12 mouse cellular contexts compared by ENCODE assay signal in genomic region chr10:70740095-70740494, GRCm38 (mm10).
A peak's percentile ranks its signal among the peaks of the same experiment; 100 is the strongest.
DNase-seq lines count a peak whose midpoint lies in the region; ATAC-seq and TF ChIP-seq lines count a peak whose summit lies in the region.
"Had no signal": no experiment of that assay in that cellular context is flagged by ENCODE, and none has a peak within 500 bp of the region (broad histone marks: within the 10 kb centered on the region; RNA-seq: fewer than 3 reads in every experiment).

No protein-coding gene starts in this region.

- peak overlapping the region; percentile 43; the same call in 1 of the 2 replicates for H3K27ac ChIP-seq in ES-E14 (ENCODE audit: insufficient read depth, low read depth, low read length, poor library complexity, severe bottlenecking)
- no peak overlapping the region for H3K27ac ChIP-seq in hindbrain, embryonic 11.5 days (ENCODE audit: low read depth, low read length)
- H3K27ac ChIP-seq in kidney, embryonic 14.5 days (ENCODE audit: low read depth, low read length), result no peak overlapping the region
- H3K27ac ChIP-seq: embryonic facial prominence, embryonic 15.5 days; liver, embryonic 12.5 days had no signal

- intact Hi-C loops in left cerebral cortex, postnatal 14 days (cut with DNase I), result no loop called here

- in situ Hi-C loops in ES-E14 (cut with MboI; ENCODE audit: low sequenced_read_pairs in 2 of 2, unreplicated experiment in 2 of 2), result no loop called here

- no peaks in the 10 kb centered on the region for H3K9me3 ChIP-seq in ES-E14 (ENCODE audit: control insufficient read depth, insufficient read depth, low read depth, low read length)
- H3K9me3 ChIP-seq in hindbrain, embryonic 11.5 days (ENCODE audit: control insufficient read depth, low read length), result no peaks in the 10 kb centered on the region
- no peaks in the 10 kb centered on the region for H3K9me3 ChIP-seq in kidney, embryonic 14.5 days (ENCODE audit: control insufficient read depth, low read length)
- H3K9me3 ChIP-seq: embryonic facial prominence, embryonic 15.5 days had no signal

- no peak overlapping the region for H3K4me2 ChIP-seq in hindbrain, embryonic 11.5 days (replicated peaks; ENCODE audit: low read depth, low read length)
- H3K4me2 ChIP-seq in kidney, embryonic 14.5 days (replicated peaks; ENCODE audit: low read depth, low read length), result no peak overlapping the region
- H3K4me2 ChIP-seq: embryonic facial prominence, embryonic 15.5 days; liver, embryonic 12.5 days had no signal

- ATAC-seq in frontal cortex, adult (ENCODE audit: low TSS enrichment), result 0 out of 2 replicates have a peak, but pooled peaks have one; percentile 24
- no peak for ATAC-seq in hindbrain, embryonic 11.5 days (ENCODE audit: low FRiP score)
- ATAC-seq in kidney, embryonic 14.5 days (ENCODE audit: low FRiP score, low TSS enrichment), result no peak
- ATAC-seq: inflammation-experienced regulatory T-cells, adult 6 months; liver, embryonic 12.5 days had no signal

- H3K4me1 ChIP-seq in ES-E14 (ENCODE audit: control insufficient read depth in 2 of 2, insufficient read depth in 2 of 2, low read length in 2 of 2, poor library complexity in 1 of 2), result peaks cover 0 to 5% of the 10 kb centered on the region in 2 experiments; a peak in 2 of 4 replicates
- H3K4me1 ChIP-seq in hindbrain, embryonic 11.5 days (replicated peaks; ENCODE audit: control insufficient read depth, insufficient read depth, low read length), result no peaks in the 10 kb centered on the region
- no peaks in the 10 kb centered on the region for H3K4me1 ChIP-seq in kidney, embryonic 14.5 days (ENCODE audit: control insufficient read depth, insufficient read depth, low read length)
- H3K4me1 ChIP-seq: embryonic facial prominence, embryonic 15.5 days; liver, embryonic 12.5 days had no signal

- no peaks in the 10 kb centered on the region for H3K36me3 ChIP-seq in ES-E14 (ENCODE audit: control insufficient read depth, insufficient read depth, low read length, poor library complexity, severe bottlenecking)
- H3K36me3 ChIP-seq in hindbrain, embryonic 11.5 days (ENCODE audit: control insufficient read depth, insufficient read depth, low read length), result no peaks in the 10 kb centered on the region
- no peaks in the 10 kb centered on the region for H3K36me3 ChIP-seq in kidney, embryonic 14.5 days (ENCODE audit: control insufficient read depth, insufficient read depth, low read length)
- H3K36me3 ChIP-seq: embryonic facial prominence, embryonic 15.5 days; liver, embryonic 12.5 days had no signal

- WGBS in hindbrain, embryonic 11.5 days, result 86% methylated on average over 4 of the region's 4 CpGs
- WGBS in kidney, embryonic 14.5 days, result 89% methylated on average over 4 of the region's 4 CpGs

- no peak overlapping the region for H3K4me3 ChIP-seq in ES-E14 (ENCODE audit: insufficient read depth in 1 of 2, low read depth in 1 of 2, low read length in 2 of 2, poor library complexity in 1 of 2, severe bottlenecking in 1 of 2)
- no peak overlapping the region for H3K4me3 ChIP-seq in hindbrain, embryonic 11.5 days (ENCODE audit: low read depth, low read length)
- H3K4me3 ChIP-seq in kidney, embryonic 14.5 days (ENCODE audit: low read length), result no peak overlapping the region
- H3K4me3 ChIP-seq: embryonic facial prominence, embryonic 15.5 days; liver, embryonic 12.5 days had no signal

- no peak for DNase-seq in frontal cortex, postnatal 10 days (ENCODE audit: low spot score in 2 of 2)
- peak; percentile 61 for DNase-seq in left cerebral cortex, adult 11 months (ENCODE audit: low spot score)
- DNase-seq in left cerebral cortex, postnatal 14 days (ENCODE audit: low spot score in 2 of 2), result no peak
- DNase-seq in ES-E14 (ENCODE audit: low read depth, low spot score), result no peak
- DNase-seq in adrenal gland, postnatal 36 days, result peak; percentile 57 to 71
- no peak for DNase-seq in hindbrain, embryonic 11.5 days (ENCODE audit: low spot score)
- DNase-seq: cerebellum, postnatal 10 days had no signal

- H3K9ac ChIP-seq in ES-E14 (ENCODE audit: insufficient read depth, low read depth, low read length, poor library complexity, severe bottlenecking), result no peak overlapping the region
- H3K9ac ChIP-seq in hindbrain, embryonic 11.5 days (ENCODE audit: low read depth, low read length), result no peak overlapping the region
- no peak overlapping the region for H3K9ac ChIP-seq in kidney, embryonic 14.5 days (ENCODE audit: low read depth, low read length)
- H3K9ac ChIP-seq: embryonic facial prominence, embryonic 15.5 days; liver, embryonic 12.5 days had no signal

- H3K27me3 ChIP-seq in hindbrain, embryonic 11.5 days (ENCODE audit: control insufficient read depth, insufficient read depth, low read length), result no peaks in the 10 kb centered on the region
- H3K27me3 ChIP-seq in kidney, embryonic 14.5 days (ENCODE audit: control insufficient read depth, insufficient read depth, low read length), result no peaks in the 10 kb centered on the region
- H3K27me3 ChIP-seq: embryonic facial prominence, embryonic 15.5 days; liver, embryonic 12.5 days had no signal

TF ChIP-seq in ES-E14, 5 proteins besides CTCF, POLR2A, EP300 and RAD21:
- TF ChIP-seq HCFC1 (IDR thresholded peaks at IDR 0.05; ENCODE audit: borderline replicate concordance, insufficient read depth, low read length) (no peak), MAFK (IDR thresholded peaks at IDR 0.05; ENCODE audit: insufficient read depth, low read depth, low read length) (no peak), ZNF384 (IDR thresholded peaks at IDR 0.05; ENCODE audit: low read depth, low read length) (no peak), ZC3H11A (IDR thresholded peaks at IDR 0.05; ENCODE audit: borderline replicate concordance, low read depth, low read length) (no peak)

Comparison
In these comparisons a context has a peak if more than half of its experiments do, and no peak if none do; other contexts are left out.
1. DNase-seq: peak in left cerebral cortex, adult 11 months (single experiment) and adrenal gland, postnatal 36 days (2 of 2); none in frontal cortex, postnatal 10 days (0 of 2), left cerebral cortex, postnatal 14 days (0 of 2), ES-E14 (single experiment) and hindbrain, embryonic 11.5 days (single experiment).